ENCODE assay signal across 9 mouse cellular contexts in the genomic region with DNA sequence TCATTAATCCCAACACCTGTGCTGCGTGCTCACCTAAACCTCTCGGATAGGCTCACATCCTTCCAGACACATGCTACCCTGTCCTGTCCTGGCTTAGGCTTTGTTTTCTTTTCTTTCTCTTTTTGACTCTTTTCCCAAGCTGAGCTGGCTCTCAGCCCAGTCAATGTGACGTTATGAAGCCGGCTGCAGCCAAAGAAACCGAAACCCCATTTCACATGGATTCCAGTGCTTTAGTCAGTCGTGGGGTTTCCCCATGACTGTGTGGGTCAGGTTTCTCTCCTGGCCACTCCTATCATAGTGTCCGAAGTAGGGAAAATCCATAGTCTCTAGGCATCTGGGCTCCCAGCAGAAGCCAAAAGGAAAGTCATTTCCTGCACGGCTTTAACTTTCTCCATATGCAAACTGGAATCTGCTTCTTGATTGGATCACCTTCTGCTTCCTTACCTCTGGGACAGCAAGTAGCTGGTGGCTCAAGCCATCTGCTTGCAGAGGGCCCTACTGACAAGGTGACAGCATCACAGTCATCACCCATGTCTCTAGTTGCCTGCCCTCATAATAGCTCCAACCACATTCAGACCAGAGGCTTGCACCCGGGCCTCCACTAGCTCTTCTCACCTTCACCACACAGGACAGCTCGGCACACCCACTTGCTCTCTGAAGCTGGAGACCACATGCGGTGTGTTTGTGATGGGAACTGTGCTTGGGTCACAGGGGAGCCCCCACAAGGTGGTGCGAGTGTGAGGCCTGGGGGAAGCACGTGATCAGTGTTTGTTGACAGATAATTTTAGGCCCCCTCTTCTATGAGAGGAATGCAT. TPM values are rescaled to one million over a fixed set of nuclear protein-coding genes. Genes with fewer than 3 reads are reported as not detected.
DNase-seq lines count a peak whose midpoint lies in the region; ATAC-seq and TF ChIP-seq lines count a peak whose summit lies in the region.
"Had no signal": no experiment of that assay in that cellular context is flagged by ENCODE, and none has a peak within 500 bp of the region (broad histone marks: within the 10 kb centered on the region; RNA-seq: fewer than 3 reads in every experiment).

No protein-coding gene starts in this region.

- no peak for TF ChIP-seq CTCF in heart, postnatal 0 days (IDR thresholded peaks at IDR 0.05; ENCODE audit: low read depth)
- TF ChIP-seq CTCF in small intestine, adult 2 months (IDR thresholded peaks at IDR 0.05; ENCODE audit: extremely low read depth, insufficient read length, insufficient replicate concordance, low read depth, low read length): no peak

- ATAC-seq in cerebellum, adult (ENCODE audit: insufficient number of reproducible peaks, low FRiP score, low TSS enrichment): no peak
- ATAC-seq in embryonic facial prominence, embryonic 13.5 days (ENCODE audit: insufficient number of reproducible peaks, insufficient read depth, low FRiP score, low TSS enrichment, low read depth): peak; percentile 81
- ATAC-seq in heart, postnatal 0 days (ENCODE audit: insufficient read depth, low read depth): peak; percentile 70; the same call in 1 of the 2 replicates

- 0 out of 2 replicates have a peak overlapping the region, but pooled peaks have one; percentile 21 for H3K9ac ChIP-seq in embryonic facial prominence, embryonic 13.5 days
- H3K9ac ChIP-seq in heart, postnatal 0 days (replicated peaks; ENCODE audit: low read depth, low read length): no peak overlapping the region
- H3K9ac ChIP-seq: liver, embryonic 14.5 days had no signal

- peak overlapping the region; percentile 44 for H3K4me2 ChIP-seq in embryonic facial prominence, embryonic 13.5 days
- peak overlapping the region; percentile 43 for H3K4me2 ChIP-seq in heart, postnatal 0 days (ENCODE audit: low read depth, low read length)

- DNase-seq in cerebellum, adult 11 months: peak; percentile 14
- peak; percentile 97 for DNase-seq in adipocyte (ENCODE audit: low spot score)
- peak; percentile 60 for DNase-seq in heart, postnatal 0 days (ENCODE audit: low spot score)
- peak; percentile 29 for DNase-seq in large intestine, adult 2 months (ENCODE audit: low read depth, low spot score)
- peak; percentile 86 for DNase-seq in lung, postnatal 10 days

- peak overlapping the region; percentile 11; the same call in 1 of the 2 replicates for H3K4me3 ChIP-seq in embryonic facial prominence, embryonic 13.5 days
- peak overlapping the region; percentile 13; the same call in 1 of the 2 replicates for H3K4me3 ChIP-seq in heart, postnatal 0 days (ENCODE audit: low read depth, low read length)
- peak overlapping the region; percentile 36 for H3K4me3 ChIP-seq in small intestine, adult 2 months (ENCODE audit: low read depth, low read length)

- no peaks in the 10 kb centered on the region for H3K9me3 ChIP-seq in embryonic facial prominence, embryonic 13.5 days
- H3K9me3 ChIP-seq in heart, postnatal 0 days (replicated peaks; ENCODE audit: control insufficient read depth, low read length): no peaks in the 10 kb centered on the region

- peak overlapping the region; percentile 68 for H3K27ac ChIP-seq in embryonic facial prominence, embryonic 13.5 days
- H3K27ac ChIP-seq in heart, postnatal 0 days (ENCODE audit: low read depth): peak overlapping the region; percentile 7; the same call in 1 of the 2 replicates
- peak overlapping the region; percentile 25 for H3K27ac ChIP-seq in small intestine, adult 2 months (ENCODE audit: insufficient read depth, low read depth, low read length)
- H3K27ac ChIP-seq: liver, embryonic 14.5 days had no signal

- WGBS in embryonic facial prominence, embryonic 13.5 days: 28% methylated on average over 13 of the region's 13 CpGs
- 35% methylated on average over 13 of the region's 13 CpGs for WGBS in heart, postnatal 0 days
- 28% methylated on average over 13 of the region's 13 CpGs for WGBS in large intestine, adult 2 months
- 27% methylated on average over 13 of the region's 13 CpGs for WGBS in small intestine, adult 2 months

- TF ChIP-seq POLR2A in small intestine, adult 2 months (IDR thresholded peaks at IDR 0.05; ENCODE audit: low read depth, low read length): no peak

- H3K27me3 ChIP-seq in embryonic facial prominence, embryonic 13.5 days: no peaks in the 10 kb centered on the region
- H3K27me3 ChIP-seq in heart, postnatal 0 days (ENCODE audit: control insufficient read depth, insufficient read depth, low read length): no peaks in the 10 kb centered on the region
- no peaks in the 10 kb centered on the region for H3K27me3 ChIP-seq in small intestine, adult 2 months (ENCODE audit: control insufficient read depth, insufficient read depth, low read length)

- no peak for TF ChIP-seq EP300 in heart, postnatal 0 days (IDR thresholded peaks at IDR 0.05; ENCODE audit: low read depth)

- H3K36me3 ChIP-seq in embryonic facial prominence, embryonic 13.5 days: no peaks in the 10 kb centered on the region
- H3K36me3 ChIP-seq in heart, postnatal 0 days (replicated peaks; ENCODE audit: control insufficient read depth, insufficient read depth, low read length): no peaks in the 10 kb centered on the region
- no peaks in the 10 kb centered on the region for H3K36me3 ChIP-seq in small intestine, adult 2 months (ENCODE audit: control insufficient read depth, insufficient read depth, low read length)

- H3K4me1 ChIP-seq in embryonic facial prominence, embryonic 13.5 days: peaks cover 13% of the 10 kb centered on the region
- H3K4me1 ChIP-seq in heart, postnatal 0 days (ENCODE audit: control insufficient read depth, insufficient read depth): peaks cover 6% of the 10 kb centered on the region; the same call in 1 of the 2 replicates
- H3K4me1 ChIP-seq in small intestine, adult 2 months (ENCODE audit: control insufficient read depth, insufficient read depth, insufficient read length, low read length): peaks cover 10% of the 10 kb centered on the region

RNA-seq across cellular contexts. Expression of gene Ccl5, which starts 4.5 kb away (rescaled TPM):
- 0.56 TPM in 1 of 2 replicates, not detected in the other for polyA plus RNA-seq in embryonic facial prominence, embryonic 13.5 days (2015; fragmentation: Nextera tagmentation; extraction: Ambion mirVana)
- total RNA-seq in heart, postnatal 0 days (2014; rRNA removed; ENCODE audit: low replicate concordance): not detected in 2 replicates
- polyA plus RNA-seq in heart, postnatal 0 days (2015; fragmentation: Nextera tagmentation; extraction: Ambion mirVana): 0.31 and 0.65 TPM in 2 replicates
- polyA plus RNA-seq in large intestine, adult 2 months (2012; rRNA removed): 194 and 322 TPM in 2 replicates
- polyA plus RNA-seq in small intestine, adult 2 months (2012; rRNA removed): 828 and 1,080 TPM in 2 replicates

RNA-seq across cellular contexts. Expression of gene Heatr9, which starts 12.8 kb away (rescaled TPM):
- polyA plus RNA-seq in embryonic facial prominence, embryonic 13.5 days (2015; fragmentation: Nextera tagmentation; extraction: Ambion mirVana): not detected in 2 replicates
- not detected in 2 replicates for total RNA-seq in heart, postnatal 0 days (2014; rRNA removed; ENCODE audit: low replicate concordance)
- polyA plus RNA-seq in heart, postnatal 0 days (2015; fragmentation: Nextera tagmentation; extraction: Ambion mirVana): not detected in 2 replicates
- polyA plus RNA-seq in large intestine, adult 2 months (2012; rRNA removed): 0.04 and 0.05 TPM in 2 replicates
- polyA plus RNA-seq in small intestine, adult 2 months (2012; rRNA removed): not detected in 2 replicates
- polyA plus RNA-seq: liver, embryonic 14.5 days had no signal

RNA-seq across cellular contexts. Expression of gene Ccl9, which starts 43.6 kb away (rescaled TPM):
- 1.9 and 3.6 TPM in 2 replicates for polyA plus RNA-seq in embryonic facial prominence, embryonic 13.5 days (2015; fragmentation: Nextera tagmentation; extraction: Ambion mirVana)
- 3.5 and 8.6 TPM in 2 replicates for total RNA-seq in heart, postnatal 0 days (2014; rRNA removed; ENCODE audit: low replicate concordance)
- 2.2 and 3.6 TPM in 2 replicates for polyA plus RNA-seq in heart, postnatal 0 days (2015; fragmentation: Nextera tagmentation; extraction: Ambion mirVana)
- 9.1 and 16.9 TPM in 2 replicates for polyA plus RNA-seq in large intestine, adult 2 months (2012; rRNA removed)
- 1.2 and 3.7 TPM in 2 replicates for polyA plus RNA-seq in small intestine, adult 2 months (2012; rRNA removed)

RNA-seq across cellular contexts. Expression of gene Ccl6, which starts 58.1 kb away (rescaled TPM):
- polyA plus RNA-seq in embryonic facial prominence, embryonic 13.5 days (2015; fragmentation: Nextera tagmentation; extraction: Ambion mirVana): 0.35 and 1.6 TPM in 2 replicates
- 2.2 TPM in 1 of 2 replicates, not detected in the other for total RNA-seq in heart, postnatal 0 days (2014; rRNA removed; ENCODE audit: low replicate concordance)
- polyA plus RNA-seq in heart, postnatal 0 days (2015; fragmentation: Nextera tagmentation; extraction: Ambion mirVana): 5.1 and 5.5 TPM in 2 replicates
- polyA plus RNA-seq in large intestine, adult 2 months (2012; rRNA removed): 122 and 165 TPM in 2 replicates
- polyA plus RNA-seq in small intestine, adult 2 months (2012; rRNA removed): 11.0 and 32.1 TPM in 2 replicates

Comparison
In these comparisons a context has a peak if more than half of its experiments do, and no peak if none do; other contexts are left out.
1. DNase-seq: peak in every context shown above with its lines; median percentile 97 in adipocyte; 86 in lung, postnatal 10 days; 60 in heart, postnatal 0 days; 29 in large intestine, adult 2 months; 14 in cerebellum, adult 11 months.
2. H3K27ac ChIP-seq: peak in every context shown above with its lines; median percentile 68 in embryonic facial prominence, embryonic 13.5 days; 25 in small intestine, adult 2 months; 7 in heart, postnatal 0 days.
3. RNA of gene Ccl5, which starts 4.5 kb away (polyA plus RNA-seq): 828 to 1,080 TPM in small intestine, adult 2 months and 194 to 322 TPM in large intestine, adult 2 months; 0.31 to 0.65 TPM in heart, postnatal 0 days and 0.56 TPM in embryonic facial prominence, embryonic 13.5 days; every median in the first group is over 100 times any median in the second.
4. Peak in every context shown above with its lines, with median percentiles within 50 percentile points of each other: H3K4me3 ChIP-seq.